Mouse (Mus musculus) ovary, postnatal 14 days (tissue): ENCODE data around the gene Catsperg1.
"Not testable (repeated sequence)": the region's sequence is repeated elsewhere in the genome, so short reads cannot be mapped to it uniquely, and the experiment has no call there.

Source experiments
- DNase-seq: peaks from one replicate; pipeline ENCODE4 v3.0.0; 2022; ENCODE audit warnings: low spot score

Gene Catsperg1

GRCm38 (mm10) chr7:29213675-29214082 lies at the start of gene Catsperg1:
Gene Catsperg1, minus strand, starts transcription at chr7:29214035.
- DNase-seq = no peak

- no peak for DNase-seq
Measured at GRCm38 (mm10) chr7:29262151-29262550, 48.3 kb upstream of the Catsperg1 start.

- no peak for DNase-seq
Measured at GRCm38 (mm10) chr7:29259781-29260730, 46.2 kb upstream of the Catsperg1 start.

GRCm38 (mm10) chr7:29257368-29257767 lies 43.5 kb upstream of the Catsperg1 start:
- no peak for DNase-seq

GRCm38 (mm10) chr7:29255875-29256274 lies 42.0 kb upstream of the Catsperg1 start:
- DNase-seq = no peak

GRCm38 (mm10) chr7:29253842-29254241 lies 40.0 kb upstream of the Catsperg1 start:
- DNase-seq = no peak

- no peak for DNase-seq
Measured at GRCm38 (mm10) chr7:29251166-29251565, 37.3 kb upstream of the Catsperg1 start.

GRCm38 (mm10) chr7:29248261-29248841 lies 34.5 kb upstream of the Catsperg1 start, which contains the start of gene 2200002D01Rik:
Gene 2200002D01Rik, minus strand, starts transcription at chr7:29248466.
- no peak for DNase-seq

GRCm38 (mm10) chr7:29247706-29248105 lies 33.9 kb upstream of the Catsperg1 start:
- DNase-seq = no peak

GRCm38 (mm10) chr7:29247314-29247700 lies 33.5 kb upstream of the Catsperg1 start:
- DNase-seq = peak; percentile 90

- DNase-seq = no peak
Measured at GRCm38 (mm10) chr7:29246619-29247313, 32.9 kb upstream of the Catsperg1 start.

GRCm38 (mm10) chr7:29246015-29246414 lies 32.2 kb upstream of the Catsperg1 start:
- DNase-seq = no peak

- DNase-seq = no peak
Measured at GRCm38 (mm10) chr7:29244732-29245416, 31.0 kb upstream of the Catsperg1 start.

- DNase-seq = peak; percentile 90
Measured at GRCm38 (mm10) chr7:29238019-29238967, 24.5 kb upstream of the Catsperg1 start, which contains the start of gene Yif1b. Gene Yif1b, plus strand, starts transcription at chr7:29238329.

- DNase-seq = not testable (repeated sequence)
Measured at GRCm38 (mm10) chr7:29237596-29237995, 23.8 kb upstream of the Catsperg1 start.

- no peak for DNase-seq
Measured at GRCm38 (mm10) chr7:29236593-29236992, 22.8 kb upstream of the Catsperg1 start.

GRCm38 (mm10) chr7:29234661-29235060 lies 20.8 kb upstream of the Catsperg1 start:
- DNase-seq = no peak

- DNase-seq = no peak
Measured at GRCm38 (mm10) chr7:29233745-29234144, 19.9 kb upstream of the Catsperg1 start.

GRCm38 (mm10) chr7:29232247-29233013 lies 18.6 kb upstream of the Catsperg1 start, which contains the start of gene Kcnk6:
Gene Kcnk6, minus strand, starts transcription at chr7:29232515.
- DNase-seq = peak; percentile 25

- no peak for DNase-seq
Measured at GRCm38 (mm10) chr7:29231517-29231916, 17.7 kb upstream of the Catsperg1 start.
